Mouse (Mus musculus) CH12.LX (cell line): ENCODE measurements around the gene Pfkfb3.

Experiments used
- CTCF ChIP-seq, 2 experiments: IDR thresholded peaks in 1 of 2; conservative IDR thresholded peaks in 1 of 2; 2 replicates each; pipeline ENCODE4 v1.5.1; 2011 to 2012; ENCODE audit warnings: low read depth in 2 of 2, low read length in 2 of 2, improper control_type of control experiment in 1 of 2, inconsistent platforms in 1 of 2, mild to moderate bottlenecking in 1 of 2, moderate library complexity in 1 of 2
- EP300 ChIP-seq: IDR thresholded peaks from 2 replicates; pipeline ENCODE4 v1.6.1; 2011; ENCODE audit warnings: low read length, improper control_type of control experiment
- ETS1 ChIP-seq: conservative IDR thresholded peaks from 2 replicates; pipeline ENCODE4 v1.6.1; 2012; ENCODE audit warnings: low read depth, mild to moderate bottlenecking, inconsistent platforms, low read length, improper control_type of control experiment, moderate library complexity
- MEF2A ChIP-seq: IDR thresholded peaks from 2 replicates; pipeline ENCODE4 v1.6.1; 2014; ENCODE audit warnings: low read depth, mild to moderate bottlenecking, inconsistent platforms, low read length, improper control_type of control experiment, borderline replicate concordance
- NRF1 ChIP-seq: IDR thresholded peaks from 2 replicates; pipeline ENCODE4 v1.6.1; 2014; ENCODE audit warnings: low read depth, mild to moderate bottlenecking, inconsistent platforms, low read length, improper control_type of control experiment, moderate library complexity
- PAX5 ChIP-seq: IDR thresholded peaks from 2 replicates; pipeline ENCODE4 v1.6.1; 2012; ENCODE audit warnings: low read length, inconsistent platforms, mixed read lengths
- TBP ChIP-seq: conservative IDR thresholded peaks from 2 replicates; pipeline ENCODE4 v1.6.1; 2011; ENCODE audit warnings: low read depth, low read length, improper control_type of control experiment
- TCF12 ChIP-seq: IDR thresholded peaks from 2 replicates; pipeline ENCODE4 v1.6.1; 2014; ENCODE audit warnings: low read depth, mild to moderate bottlenecking, inconsistent platforms, low read length, improper control_type of control experiment
- USF1 ChIP-seq: IDR thresholded peaks from 2 replicates; pipeline ENCODE4 v1.6.1; 2014; ENCODE audit warnings: low read depth, mild to moderate bottlenecking, inconsistent platforms, low read length, improper control_type of control experiment
- USF2 ChIP-seq: conservative IDR thresholded peaks from 2 replicates; pipeline ENCODE4 v1.6.1; 2011; ENCODE audit warnings: low read depth, low read length, improper control_type of control experiment
- ZMIZ1 ChIP-seq: IDR thresholded peaks from 2 replicates; pipeline ENCODE4 v1.6.1; 2012; ENCODE audit warnings: low read depth, mild to moderate bottlenecking, inconsistent platforms, low read length, improper control_type of control experiment

DNA sequence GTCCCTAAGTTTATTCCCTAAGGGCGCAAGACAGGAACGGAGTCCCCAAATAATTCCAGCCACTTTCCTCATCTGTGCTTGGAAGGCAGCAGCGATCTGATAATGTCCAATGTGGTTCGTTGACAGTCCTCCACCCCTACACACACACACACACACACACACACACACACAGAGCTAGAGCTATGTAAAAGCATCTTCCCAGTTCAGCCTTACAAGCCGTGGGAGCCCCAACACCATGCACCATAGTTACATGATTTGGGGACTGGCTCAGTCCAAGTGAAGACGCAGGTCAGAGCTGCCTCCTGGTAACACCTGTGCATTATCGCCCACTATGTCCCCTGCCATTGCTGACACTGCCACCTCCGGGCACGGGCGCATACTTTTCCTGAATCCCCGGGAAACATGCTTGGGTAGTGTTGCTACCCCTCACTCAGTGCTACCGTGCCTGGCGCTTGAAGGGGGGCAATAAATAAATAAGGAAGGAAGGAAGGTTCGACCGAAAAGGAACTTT, 51.6 kb downstream of the Pfkfb3 start:
- no peak for TF ChIP-seq USF1
- TF ChIP-seq USF2 = no peak; the same call in 1 of the 2 replicates
- no peak for TF ChIP-seq TBP
- TF ChIP-seq ZMIZ1 = no peak
- TF ChIP-seq ETS1 = no peak
- TF ChIP-seq EP300 = no peak
- TF ChIP-seq NRF1 = no peak
- TF ChIP-seq CTCF (conservative IDR thresholded peaks at IDR 0.05 in 1 of 2, IDR thresholded peaks at IDR 0.05 in 1 of 2; ENCODE audit: low read depth in 2 of 2, low read length in 2 of 2) = no peak
- no peak for TF ChIP-seq TCF12
- no peak for TF ChIP-seq MEF2A
- no peak for TF ChIP-seq PAX5
